Mouse (Mus musculus): ENCODE data around the gene Mkln1.
"Not testable (repeated sequence)": the region's sequence is repeated elsewhere in the genome, so short reads cannot be mapped to it uniquely, and the experiment has no call there.

Mkln1 gene

DNA sequence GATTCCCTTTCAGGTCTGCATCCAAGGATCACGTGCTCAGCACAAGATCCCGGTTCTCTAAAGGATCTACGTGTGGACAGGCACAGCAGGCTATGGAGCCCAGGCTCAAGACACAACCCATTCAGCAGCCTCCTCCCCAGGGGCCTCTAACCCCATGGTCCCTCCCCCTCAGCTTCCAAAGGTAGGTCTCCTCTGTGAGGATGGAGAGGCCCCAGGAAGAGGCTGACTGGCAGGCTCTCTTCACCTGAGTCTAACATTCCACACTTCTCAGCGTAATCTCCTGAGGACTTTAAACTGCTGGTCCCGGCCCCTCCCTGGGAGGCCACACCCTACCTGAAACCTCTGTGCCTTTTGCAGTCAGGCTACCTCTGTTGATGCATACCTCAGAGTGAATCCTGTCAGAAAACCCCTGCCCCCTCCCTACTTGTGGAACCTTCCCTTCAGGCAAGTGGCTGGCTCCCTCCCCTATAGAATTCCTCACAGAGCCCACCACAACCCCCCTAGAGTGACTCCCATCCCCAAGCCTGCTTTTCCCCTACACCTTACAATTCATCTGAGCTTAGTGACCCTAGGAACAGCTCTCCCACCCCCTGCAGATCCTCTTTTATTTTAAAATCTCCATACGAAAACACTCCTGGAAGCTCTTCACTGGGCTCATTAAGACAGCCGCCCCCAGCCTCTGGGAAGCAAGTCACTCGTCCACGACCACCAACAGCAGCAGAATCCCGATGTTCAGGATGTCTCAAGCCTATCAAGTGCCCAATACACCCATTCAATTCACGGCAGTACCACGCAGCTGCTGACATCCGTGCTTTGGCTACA is 161.8 kb downstream of the Mkln1 start:
- DNase-seq, result no peak

DNA sequence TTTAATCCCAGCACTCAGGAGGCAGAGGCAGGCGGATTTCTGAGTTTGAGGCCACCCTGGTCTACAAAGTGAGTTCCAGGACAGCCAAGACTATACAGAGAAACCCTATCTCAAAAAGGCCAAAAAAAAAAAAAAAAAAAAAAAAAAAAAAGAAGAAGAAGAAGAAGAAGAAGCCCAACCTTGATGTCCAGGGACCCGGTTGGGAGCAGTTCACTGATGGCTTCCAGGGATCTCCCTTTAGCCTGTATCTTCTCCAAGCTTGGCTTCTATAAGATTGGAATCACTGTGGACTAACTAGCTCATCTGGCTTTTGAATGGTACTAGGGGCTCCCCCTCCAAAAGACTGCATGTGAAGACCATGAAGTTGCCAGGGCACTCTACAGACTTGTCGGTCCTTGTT is 163.4 kb downstream of the Mkln1 start:
- DNase-seq, result not testable (repeated sequence)

DNA sequence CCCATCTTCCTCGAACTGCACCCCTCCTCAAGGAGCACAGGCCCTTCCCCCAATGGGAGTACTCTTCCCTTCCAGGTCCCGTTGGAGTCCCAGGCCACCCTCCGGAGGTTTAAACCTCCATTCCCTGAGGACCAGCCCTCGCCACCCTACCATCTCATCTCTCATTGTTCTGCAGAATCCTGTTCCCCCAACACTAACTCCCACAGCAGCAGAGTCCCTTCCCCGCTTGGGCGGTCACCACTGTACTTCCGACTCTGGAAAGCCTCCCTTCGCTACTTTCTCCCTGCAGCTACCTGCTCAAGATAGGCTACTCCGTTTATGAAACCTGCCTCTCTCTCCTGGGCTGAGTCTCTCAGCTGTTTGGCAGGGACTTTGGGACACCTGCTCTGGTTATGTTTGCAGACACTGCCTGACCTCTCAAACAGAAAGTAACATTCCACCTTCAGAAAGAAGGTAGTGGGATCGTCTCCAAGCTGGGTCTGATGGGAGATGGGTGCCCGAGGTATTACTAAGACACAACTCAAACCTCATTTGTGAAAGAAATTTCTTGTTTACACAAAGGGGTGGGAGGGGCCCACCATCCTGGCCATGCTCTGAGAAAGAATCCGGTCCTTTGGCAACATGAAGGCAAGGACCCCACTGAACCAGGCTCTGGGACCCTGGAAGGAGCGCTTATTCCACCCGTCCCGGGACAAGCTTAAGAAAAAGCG is 164.0 kb downstream of the Mkln1 start:
- DNase-seq, result no peak

DNA sequence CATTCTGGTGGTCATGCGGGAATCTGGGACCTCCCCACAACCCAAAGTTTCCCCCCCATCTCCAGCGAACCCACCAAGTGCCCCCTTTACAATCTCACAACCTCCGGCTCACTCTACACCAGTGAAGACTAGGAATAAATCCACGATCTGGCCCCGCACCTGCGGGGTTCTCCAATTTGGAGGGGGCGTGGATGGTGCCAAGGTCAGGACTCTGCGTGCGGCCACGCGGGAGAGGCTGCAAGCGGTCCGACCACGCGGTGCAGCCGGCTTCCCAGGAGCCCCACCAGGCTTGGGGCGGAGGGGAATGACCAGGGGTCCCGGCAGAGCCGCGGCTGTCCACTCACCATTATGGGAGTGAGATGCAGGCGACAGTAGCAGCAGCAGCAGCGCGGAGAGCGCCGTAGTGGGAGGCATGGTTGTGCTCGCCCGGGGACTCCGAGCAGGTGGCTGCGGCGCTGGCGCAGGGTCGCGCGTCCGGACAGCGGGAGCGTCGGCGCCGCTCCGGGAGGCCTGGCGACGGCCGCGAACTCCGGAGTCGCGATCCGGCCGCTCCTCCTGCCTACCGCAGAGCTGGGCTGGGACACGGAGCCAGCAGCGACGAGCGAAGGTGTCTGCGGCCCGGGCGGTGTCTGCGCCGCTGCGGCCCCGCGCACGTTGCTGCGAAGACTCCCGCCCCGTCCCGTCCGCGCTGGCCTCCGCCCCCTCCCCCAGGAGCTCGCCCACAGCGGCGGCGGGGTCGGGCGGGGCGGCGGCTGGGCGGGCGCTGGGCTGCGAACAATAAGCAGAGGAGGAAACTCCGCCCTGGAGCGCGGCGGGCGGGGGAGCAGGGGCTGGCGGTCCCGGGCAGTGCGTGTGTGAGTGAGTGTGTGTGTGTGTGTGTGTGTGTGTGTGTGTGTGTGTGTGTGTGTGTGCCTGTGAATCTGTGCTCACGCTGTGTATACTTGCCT is 165.0 kb downstream of the Mkln1 start, which contains the start of gene Podxl:
Podxl (minus strand) TSS at position 747 of the 947 bp plus-strand sequence.
- DNase-seq, result peak; percentile 10

DNA sequence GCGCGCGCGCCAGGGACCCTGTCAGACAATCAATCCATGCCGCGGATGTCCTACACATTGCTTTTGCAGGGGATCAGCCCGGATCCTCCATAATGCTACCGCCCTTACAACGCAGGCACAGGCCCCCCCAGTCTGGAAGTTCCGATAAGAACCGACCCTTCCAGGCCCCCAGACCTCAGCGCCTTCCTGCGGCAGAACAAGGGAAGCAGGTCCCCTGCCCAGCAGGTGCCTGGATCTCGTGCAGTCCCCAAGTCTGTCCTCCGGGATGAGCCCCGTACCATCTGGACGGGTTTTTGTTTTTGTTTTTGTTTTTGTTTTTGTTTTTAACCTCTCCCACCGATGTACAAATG is 165.6 kb downstream of the Mkln1 start:
- no peak for DNase-seq

DNA sequence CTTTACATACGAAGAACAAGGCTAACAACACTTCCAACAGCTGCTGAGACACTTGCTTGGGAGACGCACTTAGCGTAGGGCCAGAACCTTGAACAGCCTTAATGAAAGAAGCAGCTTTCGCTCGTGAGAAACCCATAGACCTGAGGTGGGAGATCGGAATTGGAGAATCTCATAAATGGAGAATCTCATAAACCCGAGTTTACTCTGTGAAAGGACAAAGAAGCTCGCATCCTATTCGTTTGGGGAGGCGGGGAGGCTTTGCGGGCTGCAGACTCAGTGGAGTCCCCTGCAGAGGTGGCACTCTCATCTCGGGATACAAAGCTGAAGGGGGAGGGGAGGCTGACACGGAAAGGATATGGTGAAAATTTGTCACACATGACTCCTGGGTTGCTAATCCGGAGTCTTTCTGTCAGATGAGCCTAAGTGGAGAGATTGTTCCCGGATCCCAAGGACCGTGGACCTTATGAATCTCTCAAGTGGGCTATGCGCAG is 166.4 kb downstream of the Mkln1 start:
- DNase-seq, result no peak

Data from cerebellum, adult 11 months (tissue).